Mouse (Mus musculus) stomach, postnatal 0 days (tissue): Measurements from ENCODE around the gene Palld. TPM values are rescaled to one million over a fixed set of nuclear protein-coding genes. Genes with fewer than 3 reads are reported as not detected.

Source experiments
- ATAC-seq: fragments of 200-750 bp; cut with Nextera tagmentation; 2 replicates; pipeline ENCODE4 v1.8.0; 2017; ENCODE audit not compliant: low FRiP score, low TSS enrichment
- DNase-seq: peaks from one replicate; pipeline ENCODE4 v3.0.0-alpha.2; 2016; ENCODE audit warnings: low spot score
- H3K27ac ChIP-seq: fragments of 300-500 bp; sonication (generic); replicated peaks from 2 replicates; pipeline ENCODE4 v1.5.1; 2014; ENCODE audit warnings: mild to moderate bottlenecking, control low read depth
- H3K27me3 ChIP-seq: fragments of 300-500 bp; sonication (generic); 2 replicates; pipeline ENCODE4 v1.6.1; 2014; ENCODE audit warnings: low read length; ENCODE audit not compliant: control insufficient read depth, insufficient read depth
- H3K36me3 ChIP-seq: fragments of 300-500 bp; sonication (generic); 2 replicates; pipeline ENCODE4 v1.6.1; 2014; ENCODE audit warnings: low read length, mixed read lengths; ENCODE audit not compliant: control insufficient read depth, insufficient read depth
- H3K4me1 ChIP-seq: fragments of 300-500 bp; sonication (generic); replicated peaks from 2 replicates; pipeline ENCODE4 v1.6.1; 2014; ENCODE audit warnings: antibody characterized with exemption; ENCODE audit not compliant: control insufficient read depth, insufficient read depth
- H3K4me2 ChIP-seq: fragments of 300-500 bp; sonication (generic); replicated peaks from 2 replicates; pipeline ENCODE4 v1.6.1; 2014; ENCODE audit warnings: low read depth, mild to moderate bottlenecking, control low read depth, moderate library complexity
- H3K4me3 ChIP-seq: fragments of 300-500 bp; sonication (generic); 2 replicates; pipeline ENCODE4 v1.5.1; 2014; ENCODE audit warnings: low read depth, low read length, control low read depth
- H3K9ac ChIP-seq: fragments of 300-500 bp; sonication (generic); 2 replicates; pipeline ENCODE4 v1.6.1; 2014; ENCODE audit warnings: mild to moderate bottlenecking, low read length, control low read depth, mixed read lengths
- H3K9me3 ChIP-seq: fragments of 300-500 bp; sonication (generic); 2 replicates; pipeline ENCODE4 v1.6.1; 2016; ENCODE audit warnings: low read length; ENCODE audit not compliant: control insufficient read depth
- CTCF ChIP-seq: IDR thresholded peaks from 2 replicates; pipeline ENCODE4 v1.5.1; 2016; ENCODE audit warnings: antibody characterized with exemption, low read depth, mild to moderate bottlenecking, moderate library complexity
- EP300 ChIP-seq: optimal IDR thresholded peaks from 2 replicates; pipeline ENCODE3; 2016; ENCODE audit warnings: antibody characterized with exemption
- whole genome bisulfite sequencing: fragments of 180-500 bp; shearing (Covaris S2); extraction: QIAGEN DNeasy Blood & Tissue Kit; methylation state at CpG from one replicate; pipeline ENCODE4 v1.1.7; 2014; 5-methylcytosine and 5-hydroxymethylcytosine counted together
- polyA plus RNA-seq: library from polyadenylated mRNA; unstranded; fragments of >200 nt; fragmentation: Nextera tagmentation; extraction: Ambion mirVana; gene quantifications from 2 replicates; pipeline ENCODE4 v1.2.1, GENCODE M21; 2015

The Palld gene
- polyA plus RNA-seq, 1 experiment from 2014 or later, result 71.0 TPM

DNA sequence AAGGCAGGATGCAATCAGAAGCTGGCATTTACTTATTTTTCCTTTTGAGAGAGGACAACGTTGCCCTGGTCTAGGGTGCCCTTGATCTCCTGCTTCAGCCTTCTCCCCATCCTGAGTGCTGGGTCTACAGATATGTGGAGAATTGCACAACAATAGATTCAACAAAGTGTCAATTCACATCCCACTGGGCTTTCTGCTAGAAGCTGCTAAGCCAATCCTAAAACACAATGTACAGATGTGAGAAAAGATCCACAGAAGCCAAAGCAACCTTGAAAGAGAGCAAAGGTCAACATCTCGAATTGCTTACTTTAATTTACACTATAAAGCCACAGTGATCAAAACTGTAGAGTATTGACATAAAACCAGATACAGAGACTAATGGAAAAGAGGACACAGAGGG lies 270.2 kb downstream of the Palld start:
- 55% methylated on average over 2 of the region's 2 CpGs for WGBS
- H3K4me3 ChIP-seq, result no peak overlapping the region
- no peak for DNase-seq

GRCm38 (mm10) chr8:61629631-61629968 lies 272.9 kb downstream of the Palld start:
- Histone ChIP-seq H3K36me3 (no peaks in the 10 kb centered on the region), H3K9me3 (no peaks in the 10 kb centered on the region), H3K27ac (no peak overlapping the region), H3K9ac (no peak overlapping the region), H3K4me3 (no peak overlapping the region), H3K4me1 (0 out of 2 replicates have a peak, but pooled peaks cover 2% of the 10 kb centered on the region), H3K27me3 (no peaks in the 10 kb centered on the region), H3K4me2 (no peak overlapping the region)
- DNase-seq (no peak), ATAC-seq (no peak)
- TF ChIP-seq EP300, result no peak
- no peak for TF ChIP-seq CTCF
- WGBS, result 89% methylated on average over 1 of the region's 1 CpGs

More for the DNA sequence above, 270.2 kb downstream of the Palld start:
- Histone ChIP-seq H3K9ac (no peak overlapping the region), H3K27ac (no peak overlapping the region), H3K4me2 (no peak overlapping the region), H3K4me1 (no peaks in the 10 kb centered on the region), H3K36me3 (no peaks in the 10 kb centered on the region), H3K9me3 (no peaks in the 10 kb centered on the region), H3K27me3 (no peaks in the 10 kb centered on the region)
- TF ChIP-seq EP300 (no peak), CTCF (no peak)
- no peak for ATAC-seq

GRCm38 (mm10) chr8:61628938-61629630 lies 273.4 kb downstream of the Palld start:
- 65% methylated on average over 3 of the region's 3 CpGs for WGBS
- DNase-seq (no peak), ATAC-seq (no peak)
- no peaks in the 10 kb centered on the region for H3K27me3 ChIP-seq
- no peak for TF ChIP-seq EP300
- no peaks in the 10 kb centered on the region for H3K36me3 ChIP-seq
- H3K9me3 ChIP-seq, result no peaks in the 10 kb centered on the region
- 0 out of 2 replicates have a peak, but pooled peaks cover 2% of the 10 kb centered on the region for H3K4me1 ChIP-seq
- H3K4me2 ChIP-seq, result no peak overlapping the region
- H3K9ac ChIP-seq, result no peak overlapping the region
- no peak overlapping the region for H3K27ac ChIP-seq
- no peak overlapping the region for H3K4me3 ChIP-seq

- H3K27me3 ChIP-seq, result no peaks in the 10 kb centered on the region
- WGBS, result 82% methylated on average over 8 of the region's 8 CpGs
- no peak for ATAC-seq
Observed at GRCm38 (mm10) chr8:61626246-61626952, 276.1 kb downstream of the Palld start.

GRCm38 (mm10) chr8:61625656-61626210 lies 276.8 kb downstream of the Palld start:
- no peak overlapping the region for H3K4me3 ChIP-seq
- no peak overlapping the region for H3K9ac ChIP-seq
- no peaks in the 10 kb centered on the region for H3K9me3 ChIP-seq
- no peak for ATAC-seq
- H3K4me2 ChIP-seq, result no peak overlapping the region
- no peaks in the 10 kb centered on the region for H3K27me3 ChIP-seq
- no peaks in the 10 kb centered on the region for H3K36me3 ChIP-seq
- H3K27ac ChIP-seq, result no peak overlapping the region
- no peak for DNase-seq
- peaks cover 2% of the 10 kb centered on the region; the same call in 1 of the 2 replicates for H3K4me1 ChIP-seq
- 56% methylated on average over 8 of the region's 8 CpGs for WGBS
- no peak for TF ChIP-seq EP300

More at GRCm38 (mm10) chr8:61626246-61626952, 276.1 kb downstream of the Palld start:
- Histone ChIP-seq H3K4me2 (no peak overlapping the region), H3K27ac (no peak overlapping the region), H3K36me3 (no peaks in the 10 kb centered on the region), H3K9me3 (no peaks in the 10 kb centered on the region), H3K9ac (no peak overlapping the region), H3K4me1 (peaks cover 2% of the 10 kb centered on the region; the same call in 1 of the 2 replicates), H3K4me3 (no peak overlapping the region)
- no peak for TF ChIP-seq CTCF
- no peak for TF ChIP-seq EP300
- no peak for DNase-seq
